In the genomic region with DNA sequence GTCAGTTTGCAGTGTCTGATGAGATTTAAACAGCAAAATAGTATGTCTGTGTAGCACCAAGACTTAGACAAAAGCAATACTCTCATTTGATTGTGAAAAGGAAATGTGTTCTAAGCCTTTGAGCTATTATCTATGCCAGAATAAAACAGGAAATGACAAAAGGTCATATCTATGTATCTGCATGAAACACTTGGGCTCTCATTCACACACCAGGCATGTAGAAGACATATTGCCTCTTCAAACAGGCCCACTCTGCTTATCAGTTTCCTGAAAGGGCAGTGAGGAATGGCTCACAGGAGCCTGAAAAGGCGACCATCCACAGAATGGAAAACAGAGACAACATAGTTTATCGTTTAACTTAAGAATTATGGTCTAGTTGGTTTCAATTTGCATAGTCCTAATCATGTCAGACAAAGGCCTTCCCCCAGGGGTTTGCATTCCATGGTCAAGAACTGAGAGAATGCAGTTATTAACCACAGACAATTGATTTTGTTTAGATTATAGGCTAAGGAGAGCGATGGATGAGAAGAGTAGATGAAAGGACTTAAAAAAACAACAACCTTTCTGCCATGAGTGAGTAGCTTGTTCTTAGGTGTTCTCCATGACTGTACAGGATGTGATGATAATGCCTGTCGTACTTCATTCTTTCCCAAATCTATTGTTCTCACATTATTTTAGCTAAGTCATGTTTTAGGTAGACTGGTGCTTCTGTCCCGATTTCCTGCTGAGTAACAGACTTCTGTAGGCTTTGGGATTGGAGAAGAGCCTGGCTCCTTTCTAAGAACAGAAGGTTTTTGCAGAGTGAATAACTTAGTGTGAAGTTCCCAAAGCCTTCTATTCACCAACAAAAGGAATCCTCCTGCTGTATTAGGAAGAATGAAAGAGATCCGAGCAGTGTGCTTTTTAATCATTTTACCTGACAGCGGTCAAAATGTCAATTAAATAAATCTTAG, we compare ENCODE assay signal across 16 mouse cellular contexts.
DNase-seq lines count a peak whose midpoint lies in the region; ATAC-seq and TF ChIP-seq lines count a peak whose summit lies in the region.
"Had no signal": no experiment of that assay in that cellular context is flagged by ENCODE, and none has a peak within 500 bp of the region (broad histone marks: within the 10 kb centered on the region; RNA-seq: fewer than 3 reads in every experiment).

No protein-coding gene starts in this region.

- H3K9me3 ChIP-seq in liver, embryonic 11.5 days (ENCODE audit: control insufficient read depth, low read length) = no peaks in the 10 kb centered on the region
- H3K9me3 ChIP-seq: embryonic facial prominence, embryonic 13.5 days; lung, embryonic 15.5 days had no signal

- no peak for DNase-seq in layer of hippocampus, adult 2 months (ENCODE audit: low spot score in 2 of 2)
- no peak for DNase-seq in layer of hippocampus, adult 9-10 months (ENCODE audit: low spot score)
- no peak for DNase-seq in liver, embryonic 11.5 days (ENCODE audit: low spot score)
- no peak for DNase-seq in lung, postnatal 36 days
- no peak for DNase-seq in embryo, embryonic 10.5 days (ENCODE audit: low spot score)
- no peak for DNase-seq in right cerebral cortex, adult 2 months (ENCODE audit: low spot score in 2 of 2)
- DNase-seq: cerebellum, postnatal 14 days; heart, adult 11 months; kidney, postnatal 10 days; right cerebral cortex, postnatal 4 days; thymus, postnatal 4 days had no signal

- H3K4me2 ChIP-seq in liver, embryonic 11.5 days = no peak overlapping the region; the same call in 1 of the 2 replicates
- H3K4me2 ChIP-seq: embryonic facial prominence, embryonic 13.5 days; lung, embryonic 15.5 days; midbrain, embryonic 11.5 days had no signal

- ATAC-seq in activated CD4-positive, CD25-positive, alpha-beta regulatory T cell, adult 4 months = peak; percentile 76
- peak; percentile 88 for ATAC-seq in liver, embryonic 11.5 days (replicated peaks; ENCODE audit: low FRiP score)
- ATAC-seq in megakaryocyte-erythroid progenitor cell, adult 5-6 weeks (replicated peaks; ENCODE audit: low FRiP score, low TSS enrichment, poor library complexity, severe bottlenecking) = peak; percentile 97

- H3K27me3 ChIP-seq in liver, embryonic 11.5 days (replicated peaks; ENCODE audit: control insufficient read depth, insufficient read depth, low read length) = no peaks in the 10 kb centered on the region
- H3K27me3 ChIP-seq: embryonic facial prominence, embryonic 13.5 days; lung, embryonic 15.5 days had no signal

- no peak overlapping the region for H3K4me3 ChIP-seq in layer of hippocampus, adult 2 months
- H3K4me3 ChIP-seq in liver, embryonic 11.5 days (ENCODE audit: low read depth, low read length) = no peak overlapping the region
- H3K4me3 ChIP-seq: embryonic facial prominence, embryonic 13.5 days; lung, embryonic 15.5 days had no signal

- peaks cover 9% of the 10 kb centered on the region; the same call in 1 of the 2 replicates for H3K4me1 ChIP-seq in liver, embryonic 11.5 days (replicated peaks; ENCODE audit: control insufficient read depth, insufficient read depth, low read length)
- H3K4me1 ChIP-seq: embryonic facial prominence, embryonic 13.5 days; lung, embryonic 15.5 days had no signal

- peak overlapping the region; percentile 39; the same call in 1 of the 2 replicates for H3K27ac ChIP-seq in layer of hippocampus, adult 2 months
- H3K27ac ChIP-seq in liver, embryonic 11.5 days (ENCODE audit: low read depth, low read length) = no peak overlapping the region
- H3K27ac ChIP-seq: embryonic facial prominence, embryonic 13.5 days; lung, embryonic 15.5 days had no signal

- H3K36me3 ChIP-seq in liver, embryonic 11.5 days (ENCODE audit: control insufficient read depth, insufficient read depth, low read length) = no peaks in the 10 kb centered on the region
- H3K36me3 ChIP-seq: embryonic facial prominence, embryonic 13.5 days; lung, embryonic 15.5 days had no signal

- no peak for TF ChIP-seq CTCF in layer of hippocampus, adult 2 months (conservative IDR thresholded peaks at IDR 0.05)

- WGBS in liver, embryonic 11.5 days = 43% methylated on average over 7 of the region's 7 CpGs

- no peak overlapping the region for H3K9ac ChIP-seq in liver, embryonic 11.5 days (ENCODE audit: low read depth, low read length)
- H3K9ac ChIP-seq: embryonic facial prominence, embryonic 13.5 days; lung, embryonic 15.5 days had no signal
